Mouse (Mus musculus): ENCODE data around the gene Stk17b.

DNA sequence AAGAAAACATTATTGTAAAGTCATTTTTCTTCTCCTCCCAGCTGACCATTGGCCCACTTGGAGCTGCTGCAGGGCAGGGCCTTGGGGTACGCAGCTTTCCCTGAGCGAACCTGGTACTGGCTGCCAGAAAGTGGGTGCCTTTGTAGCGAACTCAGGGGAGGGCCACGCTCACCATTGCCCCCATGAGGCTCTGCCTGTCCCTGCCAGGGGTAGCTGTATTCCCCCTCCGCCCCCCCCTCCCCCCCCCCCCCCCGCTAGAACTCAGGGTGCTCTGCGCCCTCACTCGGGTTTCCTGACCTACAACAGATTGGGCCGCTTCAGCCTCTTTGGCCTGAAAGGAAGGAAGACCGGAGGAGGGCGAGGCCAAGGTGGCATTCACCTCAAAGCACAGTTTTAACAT lies 36.5 kb downstream of the Stk17b start:
- TF ChIP-seq CTCF (IDR thresholded peaks at IDR 0.05; ENCODE audit: borderline replicate concordance, insufficient read depth, low read depth, low read length) (no peak), POLR2A (IDR thresholded peaks at IDR 0.05; ENCODE audit: borderline replicate concordance, insufficient read depth, low read length) (no peak)

Data from cerebellum, adult 2 months (tissue).